Mouse (Mus musculus): ENCODE data around the gene Gdf1.

The Gdf1 gene

GRCm38 (mm10) chr8:70360769-70361168 lies 31.2 kb downstream of the Gdf1 start:
- no peak for DNase-seq (ENCODE audit: low spot score in 2 of 2)

- no peak for DNase-seq (ENCODE audit: low spot score in 2 of 2)
Measured at GRCm38 (mm10) chr8:70361484-70362032, 31.9 kb downstream of the Gdf1 start.

- DNase-seq (ENCODE audit: low spot score in 2 of 2): no peak
Measured at GRCm38 (mm10) chr8:70364066-70364465, 34.4 kb downstream of the Gdf1 start.

- no peak for DNase-seq (ENCODE audit: low spot score in 2 of 2)
Measured at GRCm38 (mm10) chr8:70366588-70366987, 37.0 kb downstream of the Gdf1 start.

GRCm38 (mm10) chr8:70370476-70370875 lies 40.9 kb downstream of the Gdf1 start:
- no peak for DNase-seq (ENCODE audit: low spot score in 2 of 2)

- DNase-seq (ENCODE audit: low spot score in 2 of 2): no peak
Measured at GRCm38 (mm10) chr8:70371951-70372350, 42.3 kb downstream of the Gdf1 start.

GRCm38 (mm10) chr8:70373397-70374317 lies 44.0 kb downstream of the Gdf1 start, which contains the start of gene Comp:
TSS of gene Comp (plus strand) at chr8:70373558.
- DNase-seq (ENCODE audit: low spot score in 2 of 2): no peak

- peak; percentile 71 to 86 for DNase-seq (ENCODE audit: low spot score in 2 of 2)
Measured at GRCm38 (mm10) chr8:70374318-70374927, 44.8 kb downstream of the Gdf1 start.

- no peak for DNase-seq (ENCODE audit: low spot score in 2 of 2)
Measured at GRCm38 (mm10) chr8:70375212-70375859, 45.7 kb downstream of the Gdf1 start.

- DNase-seq (ENCODE audit: low spot score in 2 of 2): no peak
Measured at GRCm38 (mm10) chr8:70376275-70376741, 46.7 kb downstream of the Gdf1 start.

GRCm38 (mm10) chr8:70377049-70377448 lies 47.4 kb downstream of the Gdf1 start:
- no peak for DNase-seq (ENCODE audit: low spot score in 2 of 2)

GRCm38 (mm10) chr8:70380069-70380468 lies 50.5 kb downstream of the Gdf1 start:
- DNase-seq (ENCODE audit: low spot score in 2 of 2): no peak

All from urinary bladder, adult 18-20 months (tissue).